Mouse (Mus musculus) cortical plate, adult 2 months (tissue): ENCODE results near the gene Smim24.

Experiments used
- CTCF ChIP-seq: fragments of 200-500 bp; IDR thresholded peaks from 2 replicates; pipeline ENCODE4 v1.5.1; 2011; ENCODE audit warnings: mild to moderate bottlenecking, control low read depth, low read length; ENCODE audit not compliant: insufficient read depth; ENCODE audit errors: extremely low read depth
- POLR2A ChIP-seq: fragments of 200-500 bp; IDR thresholded peaks from 2 replicates; pipeline ENCODE4 v1.6.1; 2011; ENCODE audit warnings: mild to moderate bottlenecking, low read length, control low read depth; ENCODE audit not compliant: insufficient read depth; ENCODE audit errors: extremely low read depth

DNA sequence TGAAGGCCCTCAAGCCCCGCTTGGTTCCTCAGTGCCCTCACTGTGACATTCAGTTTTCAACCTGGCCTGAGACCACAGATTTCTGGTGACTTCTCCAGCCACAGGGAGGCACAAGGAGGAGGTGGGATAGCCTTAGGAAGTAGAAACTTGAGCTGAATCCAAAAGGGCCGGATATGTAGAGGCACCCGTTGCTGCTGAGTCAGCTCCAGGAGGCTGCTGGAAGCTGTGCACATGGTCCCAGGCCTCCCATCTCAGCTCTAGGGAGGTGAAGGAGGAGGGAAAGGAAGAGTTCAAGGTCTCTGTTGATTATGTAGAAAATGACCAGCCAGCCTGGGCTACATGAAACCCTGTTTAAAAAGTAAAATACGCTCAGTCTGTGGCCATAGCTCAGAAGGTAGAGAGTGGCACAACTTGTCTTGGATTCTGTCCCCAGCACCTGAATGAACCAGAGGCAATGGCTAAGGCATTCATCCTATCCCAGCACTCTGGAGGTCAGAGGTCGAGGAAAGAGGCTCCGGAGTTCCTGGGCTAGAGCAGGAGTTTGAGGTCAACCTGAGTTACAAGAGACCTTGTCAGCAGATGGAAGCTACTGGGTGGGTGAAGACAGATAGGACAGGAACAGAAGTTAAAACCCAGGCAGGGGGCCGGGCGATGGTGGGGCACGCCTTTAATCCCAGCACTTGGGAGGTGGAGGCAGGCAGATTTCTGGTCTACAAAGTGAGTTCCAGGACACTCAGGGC lies 37.9 kb upstream of the Smim24 start:
- TF ChIP-seq POLR2A (no peak), CTCF (no peak)
